Mouse (Mus musculus) limb, embryonic 14.5 days (tissue): ENCODE results near the gene Tpcn2. TPM values are rescaled to one million over a fixed set of nuclear protein-coding genes. Genes with fewer than 3 reads are reported as not detected.

Source experiments
- ATAC-seq: fragments of 200-750 bp; cut with Nextera tagmentation; 2 replicates; pipeline ENCODE4 v1.8.0; 2017; ENCODE audit warnings: low read depth, moderate number of reproducible peaks, moderate TSS enrichment; ENCODE audit not compliant: low FRiP score
- DNase-seq: peaks from one replicate; pipeline ENCODE4 v3.0.0-alpha.2; 2015; ENCODE audit warnings: low spot score
- H3K27ac ChIP-seq: fragments of 300-500 bp; sonication (generic); replicated peaks from 2 replicates; pipeline ENCODE4 v1.5.1; 2014; ENCODE audit warnings: low read depth, mild to moderate bottlenecking, low read length, moderate library complexity, mixed read lengths
- H3K27me3 ChIP-seq: fragments of 300-500 bp; sonication (generic); 2 replicates; pipeline ENCODE4 v1.6.1; 2014; ENCODE audit warnings: low read length, mixed read lengths; ENCODE audit not compliant: control insufficient read depth, insufficient read depth
- H3K36me3 ChIP-seq: fragments of 300-500 bp; sonication (generic); 2 replicates; pipeline ENCODE4 v1.6.1; 2014; ENCODE audit warnings: mild to moderate bottlenecking, low read length, moderate library complexity, mixed read lengths; ENCODE audit not compliant: control insufficient read depth, insufficient read depth
- H3K4me1 ChIP-seq: fragments of 300-500 bp; sonication (generic); 2 replicates; pipeline ENCODE4 v1.6.1; 2014; ENCODE audit warnings: antibody characterized with exemption, low read length, mixed read lengths; ENCODE audit not compliant: control insufficient read depth, insufficient read depth
- H3K4me2 ChIP-seq: fragments of 300-500 bp; sonication (generic); replicated peaks from 2 replicates; pipeline ENCODE4 v1.6.1; 2014; ENCODE audit warnings: low read depth, mild to moderate bottlenecking, low read length, moderate library complexity; ENCODE audit not compliant: severe bottlenecking
- H3K4me3 ChIP-seq: fragments of 300-500 bp; sonication (generic); replicated peaks from 2 replicates; pipeline ENCODE4 v1.5.1; 2014; ENCODE audit warnings: low read length
- H3K9ac ChIP-seq: fragments of 300-500 bp; sonication (generic); 2 replicates; pipeline ENCODE4 v1.6.1; 2014; ENCODE audit warnings: mild to moderate bottlenecking, low read depth, low read length, moderate library complexity; ENCODE audit not compliant: severe bottlenecking
- H3K9me3 ChIP-seq: fragments of 300-500 bp; sonication (generic); 2 replicates; pipeline ENCODE4 v1.6.1; 2016; ENCODE audit warnings: low read length; ENCODE audit not compliant: control insufficient read depth
- POLR2A ChIP-seq: fragments of 200-500 bp; IDR thresholded peaks from 2 replicates; pipeline ENCODE4 v1.8.0; 2012; ENCODE audit warnings: inconsistent platforms, mild to moderate bottlenecking, moderate library complexity, borderline replicate concordance; ENCODE audit not compliant: insufficient read depth, insufficient read length; ENCODE audit errors: extremely low read depth
- WGBS: fragments of 180-500 bp; shearing (Covaris S2); extraction: QIAGEN DNeasy Blood & Tissue Kit; methylation state at CpG from one replicate; pipeline ENCODE4 v1.1.7; 2014; 5-methylcytosine and 5-hydroxymethylcytosine counted together
- polyA plus RNA-seq, 2 experiments: library from polyadenylated mRNA; depleted of rRNA in 1 of 2; stranded (reverse) in 1 of 2; unstranded in 1 of 2; fragments of >200 nt; fragmentation: Nextera tagmentation in 1 of 2; extraction: Ambion mirVana in 1 of 2; gene quantifications; 2 replicates each; pipeline versions ENCODE4 v1.2.1 to v1.2.3; 2012 to 2014

The Tpcn2 gene
- polyA plus RNA-seq, 2 experiments: 5.1 to 44.0 TPM

GRCm38 (mm10) chr7:145275488-145275887 is 8.3 kb downstream of the Tpcn2 start:
- no peak for ATAC-seq
- H3K27me3 ChIP-seq: no peaks in the 10 kb centered on the region
- no peak overlapping the region for H3K4me2 ChIP-seq

GRCm38 (mm10) chr7:145270955-145271354 is 12.9 kb downstream of the Tpcn2 start:
- H3K27me3 ChIP-seq: no peaks in the 10 kb centered on the region
- no peak for TF ChIP-seq POLR2A
- no peak overlapping the region for H3K4me3 ChIP-seq
- no peaks in the 10 kb centered on the region for H3K4me1 ChIP-seq
- no peaks in the 10 kb centered on the region for H3K9me3 ChIP-seq
- no peak overlapping the region for H3K4me2 ChIP-seq
- H3K36me3 ChIP-seq: peaks cover 86% of the 10 kb centered on the region
- H3K27ac ChIP-seq: no peak overlapping the region
- WGBS: 94% methylated on average over 5 of the region's 5 CpGs
- ATAC-seq (no peak), DNase-seq (no peak)
- no peak overlapping the region for H3K9ac ChIP-seq

More at GRCm38 (mm10) chr7:145275488-145275887, 8.3 kb downstream of the Tpcn2 start:
- no peaks in the 10 kb centered on the region for H3K4me1 ChIP-seq
- TF ChIP-seq POLR2A: no peak
- no peak for DNase-seq
- H3K9me3 ChIP-seq: no peaks in the 10 kb centered on the region
- H3K9ac ChIP-seq: no peak overlapping the region
- no peak overlapping the region for H3K4me3 ChIP-seq
- no peak overlapping the region for H3K27ac ChIP-seq
- H3K36me3 ChIP-seq: peaks cover 76% of the 10 kb centered on the region
- 90% methylated on average over 3 of the region's 3 CpGs for WGBS

DNA sequence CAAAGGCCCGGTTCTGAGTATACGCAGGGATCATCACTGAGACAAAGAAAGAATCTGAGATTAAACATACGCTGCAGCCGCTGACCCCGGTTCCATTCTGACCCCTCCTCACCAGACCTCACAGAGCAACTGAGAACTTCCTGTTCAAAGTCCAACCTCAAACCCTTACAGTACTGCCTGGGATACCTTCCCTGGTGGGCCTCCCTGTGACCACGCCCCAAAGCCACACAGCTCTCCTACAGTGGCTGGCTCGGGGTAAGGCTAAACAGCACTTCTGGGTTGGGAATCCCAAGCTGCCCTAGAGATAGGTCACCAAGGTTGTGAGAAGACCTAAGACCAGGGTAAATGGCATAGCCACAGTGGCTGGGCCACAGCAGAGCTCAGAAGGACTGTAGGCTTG is 14.9 kb downstream of the Tpcn2 start:
- Histone ChIP-seq H3K36me3 (peaks cover 80% of the 10 kb centered on the region), H3K9ac (no peak overlapping the region), H3K27me3 (no peaks in the 10 kb centered on the region), H3K4me2 (no peak overlapping the region), H3K4me3 (no peak overlapping the region), H3K9me3 (no peaks in the 10 kb centered on the region), H3K4me1 (no peaks in the 10 kb centered on the region), H3K27ac (no peak overlapping the region)
- WGBS: 92% methylated on average over 7 of the region's 7 CpGs
- TF ChIP-seq POLR2A: no peak
- DNase-seq (no peak), ATAC-seq (no peak)

GRCm38 (mm10) chr7:145266011-145266410 is 17.8 kb downstream of the Tpcn2 start:
- TF ChIP-seq POLR2A: no peak
- Histone ChIP-seq H3K4me1 (no peaks in the 10 kb centered on the region), H3K4me3 (no peak overlapping the region), H3K36me3 (peaks cover 58% of the 10 kb centered on the region), H3K9me3 (no peaks in the 10 kb centered on the region), H3K9ac (no peak overlapping the region), H3K27ac (no peak overlapping the region), H3K27me3 (no peaks in the 10 kb centered on the region), H3K4me2 (no peak overlapping the region)
- DNase-seq: no peak
- WGBS: 91% methylated on average over 2 of the region's 2 CpGs
- no peak for ATAC-seq

DNA sequence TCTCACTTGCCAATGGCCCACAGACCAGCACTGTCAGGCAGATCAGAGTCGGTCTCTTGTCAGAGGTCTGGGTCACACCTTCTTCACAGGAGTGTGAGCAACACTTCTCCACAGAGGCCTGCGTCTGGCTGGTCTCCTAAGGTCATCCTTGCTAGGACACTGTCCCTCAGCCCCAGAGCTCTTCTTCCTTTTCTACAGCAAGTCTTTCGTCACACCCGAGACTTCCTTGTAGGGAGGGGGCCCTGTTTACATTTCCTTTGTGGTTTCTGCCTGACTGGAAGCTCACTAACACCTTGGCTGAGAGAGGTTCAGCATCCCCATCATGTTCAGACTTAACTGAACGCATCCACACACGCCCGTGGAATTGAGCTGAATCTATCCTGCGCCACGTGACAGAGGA is 19.6 kb downstream of the Tpcn2 start:
- DNase-seq (no peak), ATAC-seq (no peak)
- no peaks in the 10 kb centered on the region for H3K9me3 ChIP-seq
- H3K27me3 ChIP-seq: no peaks in the 10 kb centered on the region
- no peak for TF ChIP-seq POLR2A
- WGBS: 73% methylated on average over 9 of the region's 9 CpGs
- no peak overlapping the region for H3K9ac ChIP-seq
- H3K27ac ChIP-seq: no peak overlapping the region
- H3K4me1 ChIP-seq: no peaks in the 10 kb centered on the region
- no peak overlapping the region for H3K4me2 ChIP-seq
- H3K36me3 ChIP-seq: peaks cover 50% of the 10 kb centered on the region
- H3K4me3 ChIP-seq: no peak overlapping the region

GRCm38 (mm10) chr7:145256092-145256491 is 27.7 kb downstream of the Tpcn2 start:
- H3K4me1 ChIP-seq: no peaks in the 10 kb centered on the region; the same call in 1 of the 2 replicates
- no peak for ATAC-seq
- no peaks in the 10 kb centered on the region for H3K27me3 ChIP-seq
- DNase-seq: no peak
- no peak overlapping the region for H3K4me3 ChIP-seq
- WGBS: 83% methylated on average over 1 of the region's 1 CpGs
- H3K9me3 ChIP-seq: no peaks in the 10 kb centered on the region
- H3K9ac ChIP-seq: no peak overlapping the region
- no peak for TF ChIP-seq POLR2A
- peaks cover 49% of the 10 kb centered on the region for H3K36me3 ChIP-seq
- H3K27ac ChIP-seq: no peak overlapping the region
- no peak overlapping the region for H3K4me2 ChIP-seq
